Mouse (Mus musculus) lung, adult 2 months (tissue): ENCODE data around the gene Gm6020.

Experiments used
- CTCF ChIP-seq: fragments of 200-500 bp; IDR thresholded peaks from 2 replicates; pipeline ENCODE4 v1.5.1; 2011; ENCODE audit warnings: mild to moderate bottlenecking, low read length, control low read depth; ENCODE audit not compliant: insufficient read depth
- POLR2A ChIP-seq: fragments of 200-500 bp; IDR thresholded peaks from 2 replicates; pipeline ENCODE4 v1.6.1; 2011; ENCODE audit warnings: low read depth, mild to moderate bottlenecking, control low read depth, low read length, borderline replicate concordance; ENCODE audit errors: extremely low read depth

GRCm38 (mm10) chr19:61199316-61199715 is 15.6 kb downstream of the Gm6020 start:
- TF ChIP-seq CTCF (no peak; the same call in 1 of the 2 replicates), POLR2A (no peak)
